Mouse (Mus musculus) small intestine, adult 2 months (tissue): ENCODE results near the gene Dlg1. TPM values are rescaled to one million over a fixed set of nuclear protein-coding genes. Genes with fewer than 3 reads are reported as not detected.

ENCODE experiments used
- H3K27ac ChIP-seq: fragments of 200-500 bp; 2 replicates; pipeline ENCODE4 v1.5.1; 2012; ENCODE audit warnings: low read depth, low read length, control low read depth, inconsistent platforms; ENCODE audit not compliant: insufficient read depth
- H3K27me3 ChIP-seq: fragments of 200-500 bp; 2 replicates; pipeline ENCODE4 v1.6.1; 2012; ENCODE audit warnings: mild to moderate bottlenecking, moderate library complexity, low read length, inconsistent platforms; ENCODE audit not compliant: control insufficient read depth, insufficient read depth
- H3K36me3 ChIP-seq: fragments of 200-500 bp; 2 replicates; pipeline ENCODE4 v1.6.1; 2012; ENCODE audit warnings: mild to moderate bottlenecking, low read length, control low read depth, inconsistent platforms; ENCODE audit not compliant: control insufficient read depth, insufficient read depth
- H3K4me1 ChIP-seq: fragments of 200-500 bp; 2 replicates; pipeline ENCODE4 v1.6.1; 2012; ENCODE audit warnings: low read length, inconsistent platforms, mixed read lengths; ENCODE audit not compliant: control insufficient read depth, insufficient read depth, insufficient read length
- H3K4me3 ChIP-seq: fragments of 200-500 bp; 2 replicates; pipeline ENCODE4 v1.5.1; 2012; ENCODE audit warnings: low read depth, mild to moderate bottlenecking, control low read depth, inconsistent platforms, low read length, moderate library complexity
- CTCF ChIP-seq: fragments of 200-500 bp; IDR thresholded peaks from 2 replicates; pipeline ENCODE4 v1.5.1; 2012; ENCODE audit warnings: low read depth, mild to moderate bottlenecking, control low read depth, inconsistent platforms, low read length, moderate library complexity, mixed read lengths; ENCODE audit not compliant: insufficient replicate concordance, insufficient read length; ENCODE audit errors: extremely low read depth
- POLR2A ChIP-seq: fragments of 200-500 bp; IDR thresholded peaks from 2 replicates; pipeline ENCODE4 v1.6.1; 2012; ENCODE audit warnings: low read depth, mild to moderate bottlenecking, control low read depth, inconsistent platforms, low read length, moderate library complexity
- WGBS: fragments of 180-500 bp; shearing (Covaris S2); methylation state at CpG from one replicate; pipeline ENCODE4 v1.1.7; 2018; 5-methylcytosine and 5-hydroxymethylcytosine counted together
- polyA plus RNA-seq: library from polyadenylated mRNA; depleted of rRNA; stranded (reverse); fragments of >200 nt; gene quantifications from 2 replicates; pipeline ENCODE4 v1.2.3, GENCODE M21; 2012

Dlg1 gene
- polyA plus RNA-seq, 1 experiment: 7.0 TPM

- WGBS: 95% methylated on average over 3 of the region's 3 CpGs
- Histone ChIP-seq H3K36me3 (peaks cover 23% of the 10 kb centered on the region), H3K4me1 (no peaks in the 10 kb centered on the region), H3K4me3 (no peak overlapping the region), H3K27me3 (no peaks in the 10 kb centered on the region), H3K27ac (no peak overlapping the region)
- TF ChIP-seq CTCF (no peak), POLR2A (no peak)
Measured at GRCm38 (mm10) chr16:31844246-31844645, 181.0 kb downstream of the Dlg1 start.

GRCm38 (mm10) chr16:31846763-31847162 lies 183.5 kb downstream of the Dlg1 start:
- WGBS: 90% methylated on average over 10 of the region's 10 CpGs
- TF ChIP-seq CTCF: no peak
- TF ChIP-seq POLR2A: no peak
- Histone ChIP-seq H3K36me3 (peaks cover 18% of the 10 kb centered on the region), H3K27me3 (no peaks in the 10 kb centered on the region), H3K4me1 (no peaks in the 10 kb centered on the region), H3K4me3 (no peak overlapping the region), H3K27ac (no peak overlapping the region)

DNA sequence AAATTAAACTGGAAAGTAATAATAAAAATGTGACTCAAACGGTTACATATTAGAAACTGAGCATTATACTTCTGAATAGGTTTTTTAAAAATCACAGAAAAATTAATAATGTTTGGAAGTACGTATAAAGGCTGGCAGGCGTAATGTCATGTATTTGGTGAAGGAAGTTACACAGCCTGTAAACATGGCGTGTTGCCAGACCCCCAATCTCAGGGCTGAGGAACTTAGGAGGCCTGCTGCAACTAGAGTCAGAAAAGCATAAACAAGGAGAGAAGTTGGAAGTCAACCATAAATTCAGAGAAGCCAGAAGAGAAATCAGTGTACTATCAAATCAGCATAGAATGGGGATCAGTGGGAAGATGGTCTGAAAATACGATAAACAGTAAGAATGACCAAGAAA lies 200.7 kb downstream of the Dlg1 start:
- Histone ChIP-seq H3K4me3 (no peak overlapping the region), H3K36me3 (peaks cover 53% of the 10 kb centered on the region), H3K27ac (no peak overlapping the region), H3K27me3 (no peaks in the 10 kb centered on the region), H3K4me1 (no peaks in the 10 kb centered on the region)
- 76% methylated on average over 5 of the region's 5 CpGs for WGBS
- TF ChIP-seq POLR2A (no peak), CTCF (no peak)

GRCm38 (mm10) chr16:31865242-31865641 lies 202.0 kb downstream of the Dlg1 start:
- Histone ChIP-seq H3K36me3 (peaks cover 55% of the 10 kb centered on the region), H3K27ac (no peak overlapping the region), H3K4me1 (no peaks in the 10 kb centered on the region), H3K4me3 (no peak overlapping the region), H3K27me3 (no peaks in the 10 kb centered on the region)
- WGBS: 87% methylated on average over 3 of the region's 3 CpGs
- no peak for TF ChIP-seq POLR2A
- TF ChIP-seq CTCF: no peak

- Histone ChIP-seq H3K27ac (no peak overlapping the region), H3K4me1 (no peaks in the 10 kb centered on the region), H3K27me3 (no peaks in the 10 kb centered on the region), H3K4me3 (no peak overlapping the region), H3K36me3 (peaks cover 52% of the 10 kb centered on the region)
- TF ChIP-seq CTCF: no peak
- TF ChIP-seq POLR2A: no peak
- 79% methylated on average over 3 of the region's 3 CpGs for WGBS
Measured at GRCm38 (mm10) chr16:31866911-31867310, 203.7 kb downstream of the Dlg1 start.

DNA sequence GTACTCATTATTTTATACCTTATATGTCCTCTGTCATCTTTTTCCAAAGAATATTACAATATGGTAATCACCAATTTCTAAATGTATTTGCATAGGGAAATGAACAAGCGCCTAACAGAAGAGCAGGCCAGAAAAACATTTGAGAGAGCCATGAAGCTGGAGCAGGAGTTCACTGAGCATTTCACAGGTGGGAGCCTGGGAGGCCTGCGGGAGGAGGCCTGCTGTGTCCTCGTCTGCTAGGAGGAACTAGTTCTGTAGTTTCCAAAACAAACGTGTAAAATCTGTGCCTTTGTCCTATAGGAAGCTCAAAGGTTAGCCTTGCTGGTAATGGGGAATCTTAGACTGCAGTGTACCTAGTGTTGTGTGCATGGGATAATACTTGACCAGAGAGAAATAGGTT lies 204.5 kb downstream of the Dlg1 start:
- Histone ChIP-seq H3K27ac (no peak overlapping the region), H3K4me1 (no peaks in the 10 kb centered on the region), H3K27me3 (no peaks in the 10 kb centered on the region), H3K36me3 (peaks cover 53% of the 10 kb centered on the region), H3K4me3 (no peak overlapping the region)
- WGBS: 72% methylated on average over 4 of the region's 4 CpGs
- TF ChIP-seq POLR2A (no peak), CTCF (no peak)

DNA sequence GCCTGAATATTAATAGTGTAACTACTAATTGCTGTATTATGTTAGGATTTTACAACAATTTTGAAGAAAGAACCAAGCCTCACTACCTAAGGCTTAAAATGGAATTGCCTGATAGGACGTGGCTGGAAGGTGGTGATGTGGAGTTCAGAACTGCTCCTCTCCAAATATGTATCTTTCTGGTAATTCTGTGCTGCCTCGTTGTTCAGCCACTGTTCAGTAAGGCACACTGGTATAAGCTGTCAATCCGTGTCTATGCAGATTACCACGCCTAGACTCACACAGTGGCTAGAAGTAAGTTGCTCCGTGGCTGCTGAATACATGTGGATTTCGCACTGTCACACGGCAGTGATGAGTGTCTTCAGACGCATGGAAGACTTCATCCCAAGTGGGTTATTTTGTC lies 210.5 kb downstream of the Dlg1 start:
- Histone ChIP-seq H3K4me3 (no peak overlapping the region), H3K27ac (no peak overlapping the region), H3K27me3 (no peaks in the 10 kb centered on the region), H3K36me3 (peaks cover 19% of the 10 kb centered on the region), H3K4me1 (peaks cover 2% of the 10 kb centered on the region)
- TF ChIP-seq POLR2A: no peak
- TF ChIP-seq CTCF: no peak
- WGBS: 89% methylated on average over 8 of the region's 8 CpGs

- no peaks in the 10 kb centered on the region for H3K27me3 ChIP-seq
- 89% methylated on average over 4 of the region's 4 CpGs for WGBS
- TF ChIP-seq CTCF: no peak
- H3K4me1 ChIP-seq: peaks cover 2% of the 10 kb centered on the region
- H3K27ac ChIP-seq: no peak overlapping the region
- no peak overlapping the region for H3K4me3 ChIP-seq
- H3K36me3 ChIP-seq: peaks cover 8% of the 10 kb centered on the region
Measured at GRCm38 (mm10) chr16:31875391-31875790, 212.1 kb downstream of the Dlg1 start.
